Mouse (Mus musculus): ENCODE measurements at regions not wholly inside any gene's neighbourhood (a gene's known extent, or its start where the extent isn't known, plus 50 kb on each side); places are given as distances from the start of the nearest gene placed in this dataset.

DNA sequence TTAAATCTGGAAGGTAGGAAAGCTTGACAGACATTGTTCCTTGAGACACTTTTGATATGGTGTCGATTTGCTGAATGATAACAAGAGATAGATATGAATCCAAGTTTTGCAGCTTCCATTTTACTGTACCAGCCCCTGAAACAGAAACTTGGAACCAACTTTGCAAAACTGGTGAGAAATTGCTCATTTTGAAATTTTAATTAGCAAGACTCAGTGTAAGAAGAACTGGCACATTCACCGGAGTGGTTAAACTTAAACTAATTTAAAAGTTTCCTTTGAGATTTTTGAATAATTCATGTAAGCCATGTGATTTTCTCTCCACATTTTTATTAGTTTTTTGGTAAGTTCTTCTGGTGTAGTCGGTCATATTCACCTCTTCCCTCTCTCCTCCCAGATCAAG, 85.3 kb downstream of the Slitrk1 start:
- Histone ChIP-seq H3K27ac (replicated peaks in 1 of 2; ENCODE audit: control insufficient read depth in 1 of 2, insufficient read depth in 1 of 2, low read depth in 2 of 2, low read length in 2 of 2) (no peak overlapping the region), H3K9me3 (ENCODE audit: control insufficient read depth, low read length) (no peaks in the 10 kb centered on the region), H3K4me3 (ENCODE audit: control insufficient read depth in 1 of 2, insufficient read depth in 1 of 2, low read depth in 1 of 2, low read length in 2 of 2) (no peak overlapping the region), H3K9ac (ENCODE audit: low read length) (no peak overlapping the region), H3K27me3 (ENCODE audit: control insufficient read depth, insufficient read depth, low read length) (no peaks in the 10 kb centered on the region), H3K4me2 (ENCODE audit: low read length) (no peak overlapping the region), H3K4me1 (ENCODE audit: control insufficient read depth in 2 of 2, insufficient read depth in 2 of 2, low read length in 2 of 2) (no peaks in the 10 kb centered on the region), H3K36me3 (ENCODE audit: control insufficient read depth, insufficient read depth, low read length) (no peaks in the 10 kb centered on the region)
- WGBS, result 81% methylated on average over 3 of the region's 3 CpGs
- no peak for ATAC-seq (ENCODE audit: insufficient number of reproducible peaks, insufficient read depth, low FRiP score, low read depth)

GRCm38 (mm10) chr14:108821539-108821938, 92.4 kb downstream of the Slitrk1 start:
- Histone ChIP-seq H3K27ac (replicated peaks in 1 of 2; ENCODE audit: control insufficient read depth in 1 of 2, insufficient read depth in 1 of 2, low read depth in 2 of 2, low read length in 2 of 2) (no peak overlapping the region), H3K4me3 (ENCODE audit: control insufficient read depth in 1 of 2, insufficient read depth in 1 of 2, low read depth in 1 of 2, low read length in 2 of 2) (no peak overlapping the region), H3K4me2 (ENCODE audit: low read length) (no peak overlapping the region), H3K36me3 (ENCODE audit: control insufficient read depth, insufficient read depth, low read length) (no peaks in the 10 kb centered on the region), H3K9ac (ENCODE audit: low read length) (no peak overlapping the region), H3K4me1 (ENCODE audit: control insufficient read depth in 2 of 2, insufficient read depth in 2 of 2, low read length in 2 of 2) (no peaks in the 10 kb centered on the region), H3K9me3 (ENCODE audit: control insufficient read depth, low read length) (no peaks in the 10 kb centered on the region), H3K27me3 (ENCODE audit: control insufficient read depth, insufficient read depth, low read length) (no peaks in the 10 kb centered on the region)
- 83% methylated on average over 4 of the region's 4 CpGs for WGBS
- ATAC-seq (ENCODE audit: insufficient number of reproducible peaks, insufficient read depth, low FRiP score, low read depth), result no peak

GRCm38 (mm10) chr14:108819370-108819769, 94.6 kb downstream of the Slitrk1 start:
- Histone ChIP-seq H3K36me3 (ENCODE audit: control insufficient read depth, insufficient read depth, low read length) (no peaks in the 10 kb centered on the region), H3K9me3 (ENCODE audit: control insufficient read depth, low read length) (no peaks in the 10 kb centered on the region), H3K27me3 (ENCODE audit: control insufficient read depth, insufficient read depth, low read length) (no peaks in the 10 kb centered on the region), H3K4me2 (ENCODE audit: low read length) (no peak overlapping the region), H3K9ac (ENCODE audit: low read length) (no peak overlapping the region), H3K4me3 (ENCODE audit: control insufficient read depth in 1 of 2, insufficient read depth in 1 of 2, low read depth in 1 of 2, low read length in 2 of 2) (no peak overlapping the region), H3K4me1 (ENCODE audit: control insufficient read depth in 2 of 2, insufficient read depth in 2 of 2, low read length in 2 of 2) (no peaks in the 10 kb centered on the region), H3K27ac (replicated peaks in 1 of 2; ENCODE audit: control insufficient read depth in 1 of 2, insufficient read depth in 1 of 2, low read depth in 2 of 2, low read length in 2 of 2) (no peak overlapping the region)
- 54% methylated on average over 1 of the region's 1 CpGs for WGBS
- ATAC-seq (ENCODE audit: insufficient number of reproducible peaks, insufficient read depth, low FRiP score, low read depth), result no peak

DNA sequence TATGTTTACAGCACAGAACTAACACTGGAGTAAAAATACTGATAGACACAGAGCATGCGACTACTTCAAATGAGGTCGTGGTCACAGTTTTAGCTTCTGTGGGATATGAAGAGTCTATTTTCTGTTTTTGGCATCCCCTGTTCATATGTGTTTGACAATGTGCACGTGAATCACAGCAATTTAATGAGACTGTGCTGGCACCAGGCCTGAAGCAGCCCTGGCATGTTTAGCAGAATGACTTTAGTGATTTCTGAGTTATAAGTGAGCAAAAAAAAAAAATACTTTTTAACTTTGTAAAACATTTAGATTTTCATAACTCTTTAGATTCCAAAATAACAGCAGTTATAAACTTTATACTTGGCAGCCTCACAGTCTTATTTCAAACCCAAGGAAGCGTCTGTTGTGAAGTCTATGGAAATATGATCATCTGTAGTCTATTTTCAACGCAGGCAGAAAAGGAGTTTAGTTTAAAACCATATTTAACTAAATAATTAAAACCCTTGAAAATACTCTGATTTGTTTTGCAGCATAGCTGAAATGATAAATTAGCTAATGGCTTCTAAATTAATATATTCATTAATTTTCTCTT, 108.5 kb downstream of the Slitrk1 start:
- Histone ChIP-seq H3K9ac (ENCODE audit: low read length) (no peak overlapping the region), H3K27me3 (ENCODE audit: control insufficient read depth, insufficient read depth, low read length) (no peaks in the 10 kb centered on the region), H3K9me3 (ENCODE audit: control insufficient read depth, low read length) (no peaks in the 10 kb centered on the region), H3K4me2 (ENCODE audit: low read length) (no peak overlapping the region), H3K27ac (replicated peaks in 1 of 2; ENCODE audit: control insufficient read depth in 1 of 2, insufficient read depth in 1 of 2, low read depth in 2 of 2, low read length in 2 of 2) (no peak overlapping the region), H3K36me3 (ENCODE audit: control insufficient read depth, insufficient read depth, low read length) (no peaks in the 10 kb centered on the region), H3K4me3 (ENCODE audit: control insufficient read depth in 1 of 2, insufficient read depth in 1 of 2, low read depth in 1 of 2, low read length in 2 of 2) (no peak overlapping the region), H3K4me1 (ENCODE audit: control insufficient read depth in 2 of 2, insufficient read depth in 2 of 2, low read length in 2 of 2) (no peaks in the 10 kb centered on the region)
- WGBS, result 72% methylated on average over 5 of the region's 5 CpGs
- no peak for ATAC-seq (ENCODE audit: insufficient number of reproducible peaks, insufficient read depth, low FRiP score, low read depth)

DNA sequence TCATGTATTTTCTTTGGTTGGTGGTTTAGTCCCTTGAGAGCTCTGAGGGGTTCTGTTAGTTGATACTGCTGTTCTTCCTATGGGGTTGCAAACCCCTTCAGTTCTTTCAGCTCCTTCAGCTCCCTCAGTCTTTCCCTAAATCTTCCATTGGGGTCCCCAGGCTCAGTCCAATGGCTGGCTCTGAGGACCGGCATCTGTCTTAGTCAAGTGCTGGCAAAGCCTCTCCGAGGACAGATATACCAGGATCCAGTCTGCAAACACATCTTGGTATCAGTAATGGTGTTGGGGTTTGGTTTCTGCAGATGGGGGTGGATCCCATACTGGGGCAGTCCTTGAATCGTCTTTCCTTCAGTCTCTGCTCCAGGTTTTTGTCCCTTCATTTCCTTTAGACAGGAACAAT, 115.1 kb downstream of the Slitrk1 start:
- Histone ChIP-seq H3K9ac (ENCODE audit: low read length) (no peak overlapping the region), H3K27ac (replicated peaks in 1 of 2; ENCODE audit: control insufficient read depth in 1 of 2, insufficient read depth in 1 of 2, low read depth in 2 of 2, low read length in 2 of 2) (no peak overlapping the region), H3K4me3 (ENCODE audit: control insufficient read depth in 1 of 2, insufficient read depth in 1 of 2, low read depth in 1 of 2, low read length in 2 of 2) (no peak overlapping the region), H3K9me3 (ENCODE audit: control insufficient read depth, low read length) (no peaks in the 10 kb centered on the region), H3K27me3 (ENCODE audit: control insufficient read depth, insufficient read depth, low read length) (no peaks in the 10 kb centered on the region), H3K4me1 (ENCODE audit: control insufficient read depth in 2 of 2, insufficient read depth in 2 of 2, low read length in 2 of 2) (no peaks in the 10 kb centered on the region), H3K36me3 (ENCODE audit: control insufficient read depth, insufficient read depth, low read length) (no peaks in the 10 kb centered on the region), H3K4me2 (ENCODE audit: low read length) (no peak overlapping the region)
- 78% methylated on average over 3 of the region's 3 CpGs for WGBS
- no peak for ATAC-seq (ENCODE audit: insufficient number of reproducible peaks, insufficient read depth, low FRiP score, low read depth)

DNA sequence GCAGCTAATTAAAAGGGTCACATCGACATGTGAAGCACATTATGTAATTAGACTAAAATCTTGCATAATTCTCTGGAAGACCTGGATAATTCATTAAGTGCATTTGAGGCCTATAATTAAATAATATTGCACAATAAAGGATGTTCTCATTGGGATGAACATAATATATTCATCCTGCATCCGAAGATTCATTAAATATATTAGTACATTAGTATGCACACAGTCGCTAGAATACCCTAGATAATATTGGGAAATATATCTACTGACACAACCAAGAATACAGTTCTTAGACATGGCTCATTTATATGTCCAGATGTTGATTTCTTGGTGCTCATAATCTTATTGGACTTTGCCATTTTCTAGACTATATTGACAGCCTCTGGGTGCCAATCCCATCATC, 121.5 kb downstream of the Slitrk1 start:
- no peaks in the 10 kb centered on the region for H3K36me3 ChIP-seq (ENCODE audit: control insufficient read depth, insufficient read depth, low read length)
- no peaks in the 10 kb centered on the region for H3K9me3 ChIP-seq (ENCODE audit: control insufficient read depth, low read length)
- WGBS, result 83% methylated on average over 3 of the region's 3 CpGs
- H3K4me2 ChIP-seq (ENCODE audit: low read length), result no peak overlapping the region
- H3K4me3 ChIP-seq (ENCODE audit: control insufficient read depth in 1 of 2, insufficient read depth in 1 of 2, low read depth in 1 of 2, low read length in 2 of 2), result no peak overlapping the region
- ATAC-seq (ENCODE audit: insufficient number of reproducible peaks, insufficient read depth, low FRiP score, low read depth), result no peak
- no peak overlapping the region for H3K9ac ChIP-seq (ENCODE audit: low read length)
- H3K27me3 ChIP-seq (ENCODE audit: control insufficient read depth, insufficient read depth, low read length), result no peaks in the 10 kb centered on the region
- no peak overlapping the region for H3K27ac ChIP-seq (replicated peaks in 1 of 2; ENCODE audit: control insufficient read depth in 1 of 2, insufficient read depth in 1 of 2, low read depth in 2 of 2, low read length in 2 of 2)
- H3K4me1 ChIP-seq (ENCODE audit: control insufficient read depth in 2 of 2, insufficient read depth in 2 of 2, low read length in 2 of 2), result peaks cover 0 to 6% of the 10 kb centered on the region in 2 experiments; a peak in 1 of 4 replicates

DNA sequence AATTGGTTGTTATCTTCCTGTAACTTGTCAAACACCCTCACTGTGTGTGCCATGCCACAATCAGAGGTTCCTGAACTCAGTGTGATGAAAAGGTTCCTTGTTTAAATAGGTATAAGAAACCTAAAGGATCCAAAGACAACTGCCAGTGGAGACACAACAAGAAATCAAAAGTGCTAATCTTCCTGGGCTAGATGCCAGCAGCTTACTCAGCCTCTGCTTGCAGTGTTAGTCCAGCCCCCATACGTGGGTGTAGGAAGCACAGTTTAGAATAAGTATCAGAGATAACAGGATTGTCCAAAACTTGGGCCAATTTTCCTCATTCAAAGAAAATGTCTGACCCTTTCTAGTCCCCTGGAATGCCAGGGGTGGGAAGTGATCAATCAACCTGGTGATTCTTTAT, 122.7 kb downstream of the Slitrk1 start:
- Histone ChIP-seq H3K36me3 (ENCODE audit: control insufficient read depth, insufficient read depth, low read length) (no peaks in the 10 kb centered on the region), H3K4me3 (ENCODE audit: control insufficient read depth in 1 of 2, insufficient read depth in 1 of 2, low read depth in 1 of 2, low read length in 2 of 2) (no peak overlapping the region), H3K27me3 (ENCODE audit: control insufficient read depth, insufficient read depth, low read length) (no peaks in the 10 kb centered on the region), H3K9me3 (ENCODE audit: control insufficient read depth, low read length) (no peaks in the 10 kb centered on the region), H3K27ac (replicated peaks in 1 of 2; ENCODE audit: control insufficient read depth in 1 of 2, insufficient read depth in 1 of 2, low read depth in 2 of 2, low read length in 2 of 2) (no peak overlapping the region), H3K4me2 (ENCODE audit: low read length) (no peak overlapping the region), H3K4me1 (ENCODE audit: control insufficient read depth in 2 of 2, insufficient read depth in 2 of 2, low read length in 2 of 2) (peaks cover 0 to 6% of the 10 kb centered on the region in 2 experiments; a peak in 1 of 4 replicates), H3K9ac (ENCODE audit: low read length) (no peak overlapping the region)
- ATAC-seq (ENCODE audit: insufficient number of reproducible peaks, insufficient read depth, low FRiP score, low read depth), result no peak
- WGBS, result 4% methylated on average over 1 of the region's 1 CpGs

DNA sequence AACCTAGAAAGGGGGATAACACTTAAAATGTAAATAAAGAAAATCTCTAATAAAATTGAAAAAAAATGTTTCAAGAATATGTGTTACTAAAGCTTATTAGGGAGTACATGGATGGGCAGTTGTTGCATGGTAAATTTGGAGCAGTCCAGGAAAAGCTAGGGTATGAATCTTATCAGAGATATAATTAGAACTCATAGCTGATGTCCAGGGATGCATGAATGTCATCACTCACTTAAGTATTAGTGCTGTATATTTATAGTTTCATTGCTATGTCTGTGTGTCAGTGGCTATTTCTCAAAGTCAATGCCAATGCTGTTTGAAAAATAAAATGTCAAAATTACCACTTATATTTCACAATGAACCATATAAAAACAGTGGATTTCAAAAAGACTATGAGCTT, 165.2 kb downstream of the Slitrk1 start:
- peak overlapping the region; percentile 47 to 49; a peak in 2 of 4 replicates for H3K27ac ChIP-seq (replicated peaks in 1 of 2; ENCODE audit: control insufficient read depth in 1 of 2, insufficient read depth in 1 of 2, low read depth in 2 of 2, low read length in 2 of 2)
- no peak overlapping the region for H3K9ac ChIP-seq (ENCODE audit: low read length)
- H3K4me2 ChIP-seq (ENCODE audit: low read length), result no peak overlapping the region
- H3K27me3 ChIP-seq (ENCODE audit: control insufficient read depth, insufficient read depth, low read length), result no peaks in the 10 kb centered on the region
- no peak for ATAC-seq (ENCODE audit: insufficient number of reproducible peaks, insufficient read depth, low FRiP score, low read depth)
- H3K4me1 ChIP-seq (ENCODE audit: control insufficient read depth in 2 of 2, insufficient read depth in 2 of 2, low read length in 2 of 2), result no peaks in the 10 kb centered on the region
- H3K4me3 ChIP-seq (ENCODE audit: control insufficient read depth in 1 of 2, insufficient read depth in 1 of 2, low read depth in 1 of 2, low read length in 2 of 2), result no peak overlapping the region
- H3K36me3 ChIP-seq (ENCODE audit: control insufficient read depth, insufficient read depth, low read length), result no peaks in the 10 kb centered on the region
- no peaks in the 10 kb centered on the region for H3K9me3 ChIP-seq (ENCODE audit: control insufficient read depth, low read length)
